Mouse (Mus musculus) yolk sac, embryonic 10.5 days (tissue): ENCODE measurements at regions not wholly inside any gene's neighbourhood (a gene's known extent, or its start where the extent isn't known, plus 50 kb on each side); places are given as distances from the start of the nearest gene placed in this dataset.

Experiments
- DNase-seq: peaks from one replicate; pipeline ENCODE4 v3.0.0-alpha.2; 2017; ENCODE audit warnings: low spot score

DNA sequence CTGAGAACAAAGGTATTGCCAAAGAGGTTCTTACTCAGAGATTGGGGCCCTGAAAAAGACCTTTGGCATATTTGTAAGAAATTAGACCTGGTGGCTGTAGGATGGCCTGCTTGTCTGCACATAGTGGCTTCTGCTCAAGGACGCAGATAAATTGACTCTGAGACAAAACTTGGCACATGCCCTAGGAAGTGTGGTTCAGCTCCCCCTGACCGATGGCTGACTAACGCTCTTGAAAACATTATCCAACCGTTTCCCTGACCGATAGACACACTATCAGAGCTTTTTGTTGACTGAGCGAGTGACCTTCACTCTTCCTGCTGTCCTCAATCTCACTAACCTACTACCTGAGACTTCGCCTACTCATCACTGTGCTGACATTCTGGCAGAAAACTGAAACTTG lies 1363.4 kb upstream of the Cox7c start:
- peak; percentile 20 for DNase-seq
